Mouse (Mus musculus) gonadal fat pad, adult 2 months (tissue): ENCODE results near the gene Sorl1. TPM values are rescaled to one million over a fixed set of nuclear protein-coding genes. Genes with fewer than 3 reads are reported as not detected.
A peak's percentile ranks its signal among the peaks of the same experiment; 100 is the strongest.

Experiments used
- DNase-seq: peaks from one replicate; pipeline ENCODE4 v3.0.0-alpha.2; 2012; ENCODE audit warnings: low read depth
- polyA plus RNA-seq: library from polyadenylated mRNA; depleted of rRNA; stranded (reverse); fragments of >200 nt; gene quantifications from 2 replicates; pipeline ENCODE4 v1.2.3, GENCODE M21; 2012

Sorl1 gene
- polyA plus RNA-seq, 1 experiment, result 29.0 TPM

- DNase-seq, result no peak
Observed at GRCm38 (mm10) chr9:42122441-42122840, 1.7 kb downstream of the Sorl1 start.

DNA sequence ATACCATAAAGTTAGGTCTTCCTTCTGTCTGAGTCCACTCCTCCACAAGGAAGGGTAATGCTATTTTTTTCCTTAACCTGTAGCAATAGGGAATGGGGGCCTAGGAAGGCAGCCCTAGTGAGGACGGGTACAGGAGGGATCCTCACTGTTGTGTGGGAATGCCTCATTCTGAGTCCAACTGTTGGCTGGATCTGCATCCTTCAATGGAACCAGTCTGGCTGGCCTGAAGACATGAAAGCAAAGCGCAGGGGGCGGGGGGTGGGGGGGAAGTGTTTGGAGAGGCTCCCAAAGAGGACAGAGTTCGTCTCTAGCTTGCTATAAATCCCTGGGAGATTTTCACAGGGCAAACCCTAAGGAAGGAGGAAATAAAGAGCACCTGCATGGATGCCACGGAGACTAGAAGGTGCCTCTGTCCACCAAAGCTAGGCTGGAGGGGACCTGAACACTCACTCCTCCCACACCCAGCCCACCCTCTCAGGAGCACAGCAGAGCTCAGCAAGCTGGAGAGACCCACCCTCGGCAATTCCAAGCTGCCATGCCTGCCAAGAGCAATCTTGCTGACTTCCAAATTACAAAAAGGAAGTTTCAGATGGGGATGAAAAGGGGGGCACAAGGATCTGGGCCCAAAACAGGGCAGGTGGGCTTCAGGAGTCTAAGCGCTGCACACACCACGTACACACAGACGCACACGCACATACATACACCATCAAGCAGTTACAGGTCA lies 2.3 kb downstream of the Sorl1 start:
- DNase-seq, result no peak

GRCm38 (mm10) chr9:42116418-42117056 lies 7.6 kb downstream of the Sorl1 start:
- DNase-seq, result no peak

GRCm38 (mm10) chr9:42115078-42115477 lies 9.0 kb downstream of the Sorl1 start:
- DNase-seq, result no peak

- no peak for DNase-seq
Observed at GRCm38 (mm10) chr9:42113316-42113715, 10.8 kb downstream of the Sorl1 start.

DNA sequence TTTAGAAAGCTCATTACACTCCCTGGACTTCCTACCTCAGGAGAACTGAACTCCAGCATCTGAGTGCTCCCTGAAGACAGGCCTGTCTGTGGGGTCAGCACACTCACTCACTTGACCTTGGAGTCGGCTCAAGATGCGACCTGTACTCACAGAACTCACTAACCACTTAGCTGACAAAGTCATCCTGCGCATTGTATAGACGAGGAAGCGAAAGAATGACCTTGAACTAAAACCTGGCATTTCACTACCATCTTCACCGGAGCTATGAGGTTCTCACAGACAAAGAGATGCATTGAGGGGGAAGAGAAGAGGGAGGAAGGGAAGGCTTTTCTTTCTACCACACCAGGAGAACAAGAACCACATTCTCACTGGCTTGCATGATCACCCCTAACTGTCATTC lies 11.4 kb downstream of the Sorl1 start:
- no peak for DNase-seq

DNA sequence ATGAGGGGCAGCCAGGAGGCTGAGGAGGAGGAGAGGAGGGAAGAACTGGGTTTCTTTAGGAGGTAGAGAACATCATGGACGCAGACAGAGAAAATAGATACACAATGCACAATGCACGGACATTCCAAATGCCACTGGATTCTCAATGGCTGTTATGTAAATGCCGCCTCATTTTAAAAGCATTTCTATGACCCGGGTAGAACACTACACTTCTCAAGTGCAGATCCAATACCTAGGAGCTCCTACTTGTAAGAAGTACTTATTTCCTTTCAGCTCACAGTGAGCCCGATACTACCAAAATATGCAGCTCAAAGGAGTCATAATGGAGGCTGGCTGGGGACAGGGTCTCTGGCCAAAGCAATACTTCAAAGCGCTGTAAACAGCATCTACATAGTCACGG lies 12.8 kb downstream of the Sorl1 start:
- DNase-seq, result no peak

- peak; percentile 85 for DNase-seq
Observed at GRCm38 (mm10) chr9:42109837-42110451, 14.2 kb downstream of the Sorl1 start.

GRCm38 (mm10) chr9:42109131-42109530 lies 15.0 kb downstream of the Sorl1 start:
- DNase-seq, result no peak

- DNase-seq, result no peak
Observed at GRCm38 (mm10) chr9:42108369-42108951, 15.6 kb downstream of the Sorl1 start.

- no peak for DNase-seq
Observed at GRCm38 (mm10) chr9:42107062-42107461, 17.0 kb downstream of the Sorl1 start.

DNA sequence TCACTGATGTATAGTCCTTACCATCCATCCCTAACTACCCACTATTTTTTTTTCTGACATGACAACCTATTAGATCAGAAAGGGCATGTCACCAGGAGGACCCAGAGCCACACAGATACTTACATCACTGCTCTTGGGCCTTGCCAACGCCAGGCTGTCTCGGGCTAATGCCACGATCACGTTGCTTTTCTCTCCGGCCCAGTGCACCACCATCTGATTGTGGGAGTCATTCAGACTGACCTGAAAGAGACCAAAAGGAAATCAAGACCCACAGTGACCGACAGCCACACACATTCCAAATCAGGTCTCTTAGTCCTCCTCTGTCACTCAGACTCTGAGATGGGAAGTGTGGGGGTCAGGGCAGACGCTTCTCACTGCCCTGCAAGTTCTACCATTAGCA lies 17.8 kb downstream of the Sorl1 start:
- DNase-seq, result no peak

DNA sequence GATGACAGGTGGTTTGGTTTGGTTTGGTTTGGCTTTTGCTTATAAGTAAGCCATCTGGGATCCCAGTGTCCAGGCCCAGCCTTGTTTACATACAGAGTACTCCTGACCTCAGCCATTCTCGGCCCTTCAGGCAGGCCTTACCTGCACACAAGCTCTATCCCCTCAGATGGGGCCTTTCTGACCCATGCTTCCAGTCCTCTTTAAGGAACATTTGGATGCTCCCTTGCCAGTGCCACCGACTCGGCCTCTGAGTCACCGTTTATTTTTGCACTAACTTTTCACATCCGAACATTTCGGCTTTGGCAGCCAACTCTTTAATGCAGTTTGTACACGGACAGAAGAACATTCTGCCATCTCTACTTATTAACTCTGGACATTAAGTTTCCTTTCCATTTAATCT lies 20.6 kb downstream of the Sorl1 start:
- DNase-seq, result no peak

DNA sequence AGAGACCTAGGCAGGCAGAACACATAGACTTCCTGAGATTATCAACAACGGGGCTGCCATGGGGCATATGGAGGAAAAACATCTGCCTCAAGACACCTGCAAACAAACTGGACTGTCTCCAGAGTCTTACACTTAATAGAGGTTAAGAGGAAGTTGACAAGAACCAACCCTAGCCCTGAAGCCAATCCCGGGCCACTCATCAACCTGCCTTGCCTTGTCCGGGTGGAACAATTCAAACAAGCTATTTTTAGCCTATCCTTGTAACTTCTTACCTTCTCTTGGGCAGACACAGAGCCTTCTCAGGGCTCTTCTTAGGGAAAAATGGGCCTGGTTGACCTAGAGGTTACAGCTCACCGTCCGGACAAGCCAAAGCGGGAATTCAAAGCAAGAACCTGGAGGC lies 22.1 kb downstream of the Sorl1 start:
- no peak for DNase-seq

GRCm38 (mm10) chr9:42101266-42101665 lies 22.8 kb downstream of the Sorl1 start:
- DNase-seq, result no peak

DNA sequence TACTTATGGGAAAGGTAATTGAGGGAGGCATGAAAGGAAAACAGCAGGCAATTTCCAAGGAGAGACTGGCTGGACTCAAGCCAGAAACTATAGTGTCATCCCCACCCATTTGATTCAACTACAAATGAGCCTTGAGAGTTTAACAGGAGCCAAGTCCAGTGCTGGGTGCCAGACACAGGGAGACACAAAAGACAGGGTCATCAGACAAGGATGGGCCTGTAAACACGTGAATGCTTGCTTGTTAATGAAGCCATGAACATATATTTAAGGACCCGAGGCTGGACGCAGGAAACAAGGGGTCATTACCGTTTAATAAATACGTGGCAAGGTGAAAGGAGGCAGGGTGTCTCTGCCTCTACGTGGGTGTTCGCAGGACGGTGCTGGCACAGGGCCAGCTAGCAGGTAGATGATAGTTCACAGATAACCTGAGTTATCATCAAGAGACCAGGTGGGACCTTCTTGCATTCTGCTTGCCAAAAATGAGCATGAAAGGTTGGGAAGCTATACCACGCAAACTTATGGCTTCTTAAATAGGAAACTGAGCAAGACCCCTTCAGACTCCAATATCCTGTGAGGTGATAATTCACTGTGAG lies 23.4 kb downstream of the Sorl1 start:
- DNase-seq, result no peak

GRCm38 (mm10) chr9:42098474-42099121 lies 25.5 kb downstream of the Sorl1 start:
- DNase-seq, result no peak

GRCm38 (mm10) chr9:42097731-42098473 lies 26.2 kb downstream of the Sorl1 start:
- DNase-seq, result no peak

DNA sequence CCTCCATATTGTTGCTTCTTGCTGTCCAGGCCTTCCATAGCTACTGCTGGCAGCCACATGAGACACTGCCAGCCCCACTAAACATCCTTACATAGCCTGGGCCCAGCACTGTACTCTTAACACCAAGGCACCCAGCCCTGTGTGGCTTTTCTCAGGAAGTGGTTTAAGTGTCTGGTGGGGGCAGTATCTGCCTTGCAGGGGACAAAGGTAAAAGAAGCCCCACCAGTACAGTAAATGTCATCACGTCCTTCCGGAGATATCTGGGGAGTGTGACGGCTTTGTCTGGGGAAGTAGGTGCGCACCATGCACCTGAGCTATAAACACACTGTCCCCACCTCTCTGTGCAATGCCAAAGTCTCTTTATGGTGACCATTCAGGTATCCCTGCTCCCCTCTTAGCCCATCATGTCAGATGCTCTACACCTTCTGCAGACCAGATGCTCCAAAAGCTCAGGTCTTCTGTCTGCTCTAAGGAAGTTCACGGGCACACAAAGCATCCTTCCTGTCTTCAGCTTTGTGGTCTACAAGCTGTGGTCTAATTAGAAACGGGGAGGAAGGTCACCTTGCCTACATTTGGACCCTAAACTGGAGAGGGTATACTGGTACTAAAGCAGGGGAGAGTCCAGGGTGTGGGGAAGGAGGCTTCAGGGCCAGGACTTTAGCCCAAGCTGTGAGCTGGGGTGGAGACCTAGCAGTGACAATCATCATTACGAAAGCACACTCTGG lies 26.9 kb downstream of the Sorl1 start:
- no peak for DNase-seq

GRCm38 (mm10) chr9:42094752-42095151 lies 29.3 kb downstream of the Sorl1 start:
- DNase-seq, result no peak
